Mouse (Mus musculus): ENCODE measurements around the gene Cdkl2.

The Cdkl2 gene

DNA sequence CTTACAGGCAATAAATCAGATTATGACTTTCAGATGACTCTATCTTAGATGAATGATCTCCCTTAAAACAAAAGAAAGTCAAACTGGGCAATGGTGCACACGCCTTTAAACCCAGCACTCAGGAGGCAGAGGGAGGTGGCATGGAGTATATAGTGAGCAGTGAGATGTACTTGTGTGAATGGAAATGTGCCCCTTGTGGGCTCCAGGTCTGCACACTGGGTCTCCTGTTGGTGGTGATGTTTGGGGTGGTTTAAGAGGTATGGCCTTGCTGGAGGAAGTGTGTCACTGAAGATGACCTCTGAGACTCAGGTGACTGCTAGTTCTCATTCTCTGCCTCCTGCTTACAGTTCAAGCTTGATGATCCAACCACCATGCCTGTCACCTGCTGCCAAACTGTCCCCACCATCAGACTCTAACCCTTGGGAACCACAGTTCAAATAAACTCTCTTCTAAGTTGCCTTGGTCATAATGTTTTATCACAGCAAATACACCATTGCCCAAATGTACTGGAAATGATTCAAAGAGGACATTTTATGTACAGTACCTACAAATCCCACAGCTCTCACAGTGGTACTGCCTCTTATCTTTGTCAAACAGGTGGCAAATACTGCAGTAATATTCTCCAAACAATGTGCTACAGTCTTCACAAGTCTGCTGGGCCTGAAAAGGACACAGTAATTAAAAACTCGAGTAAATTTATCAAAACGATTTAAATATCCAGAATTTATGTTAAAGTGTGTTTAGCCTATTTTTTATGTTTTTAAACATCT lies 86.5 kb downstream of the Cdkl2 start:
- DNase-seq (ENCODE audit: extremely low read depth, low read depth, low spot score), result no peak

All from fat pad, adult 2 months (tissue).